Comparison of ENCODE assay signal across 11 mouse cellular contexts in genomic region chr5:74678693-74679092, GRCm38 (mm10).
"Had no signal": no experiment of that assay in that cellular context is flagged by ENCODE, and none has a peak within 500 bp of the region (broad histone marks: within the 10 kb centered on the region; RNA-seq: fewer than 3 reads in every experiment).

No protein-coding gene starts in this region.

- DNase-seq: kidney, postnatal 10 days; kidney, postnatal 4 days; liver; lung, adult 18-20 months; right cerebral cortex, adult 18-20 months; right cerebral cortex, postnatal 25 days; thymus, postnatal 36 days had no signal

- H3K9me3 ChIP-seq: limb, embryonic 12.5 days; neural tube, embryonic 15.5 days had no signal

- H3K27me3 ChIP-seq: limb, embryonic 12.5 days; neural tube, embryonic 15.5 days had no signal

- H3K36me3 ChIP-seq: limb, embryonic 12.5 days; neural tube, embryonic 15.5 days had no signal

- H3K27ac ChIP-seq: limb, embryonic 12.5 days; liver, embryonic 14.5 days had no signal

- H3K4me2 ChIP-seq: limb, embryonic 12.5 days had no signal

- H3K4me1 ChIP-seq: limb, embryonic 12.5 days had no signal

- H3K4me3 ChIP-seq: limb, embryonic 12.5 days; myocyte; neural tube, embryonic 15.5 days had no signal

- H3K9ac ChIP-seq: limb, embryonic 12.5 days; liver, embryonic 14.5 days had no signal
